Mouse (Mus musculus) stomach, embryonic 14.5 days (tissue): Measurements from ENCODE around the gene Arnt2. TPM values are rescaled to one million over a fixed set of nuclear protein-coding genes. Genes with fewer than 3 reads are reported as not detected.

Experiments
- ATAC-seq: fragments of 200-750 bp; cut with Nextera tagmentation; 2 replicates; pipeline ENCODE4 v1.8.0; 2017; ENCODE audit warnings: low read depth, moderate TSS enrichment; ENCODE audit not compliant: insufficient number of reproducible peaks, insufficient read depth, low FRiP score
- H3K27ac ChIP-seq: fragments of 300-500 bp; sonication (generic); 2 replicates; pipeline ENCODE4 v1.5.1; 2014; ENCODE audit warnings: mild to moderate bottlenecking, low read length, moderate library complexity, mixed read lengths
- H3K27me3 ChIP-seq: fragments of 300-500 bp; sonication (generic); 2 replicates; pipeline ENCODE4 v1.6.1; 2014; ENCODE audit warnings: low read length, control low read depth, mixed read lengths; ENCODE audit not compliant: control insufficient read depth, insufficient read depth
- H3K36me3 ChIP-seq: fragments of 300-500 bp; sonication (generic); 2 replicates; pipeline ENCODE4 v1.6.1; 2014; ENCODE audit warnings: mild to moderate bottlenecking, control low read depth, low read length, moderate library complexity, mixed read lengths; ENCODE audit not compliant: control insufficient read depth, insufficient read depth
- H3K4me1 ChIP-seq: fragments of 300-500 bp; sonication (generic); 2 replicates; pipeline ENCODE4 v1.6.1; 2014; ENCODE audit warnings: low read length, control low read depth, mixed read lengths; ENCODE audit not compliant: control insufficient read depth, insufficient read depth
- H3K4me2 ChIP-seq: fragments of 300-500 bp; sonication (generic); replicated peaks from 2 replicates; pipeline ENCODE4 v1.6.1; 2014; ENCODE audit warnings: low read depth, low read length, control low read depth
- H3K4me3 ChIP-seq: fragments of 300-500 bp; sonication (generic); 2 replicates; pipeline ENCODE4 v1.5.1; 2014; ENCODE audit warnings: low read depth, low read length, control low read depth
- H3K9ac ChIP-seq: fragments of 300-500 bp; sonication (generic); replicated peaks from 2 replicates; pipeline ENCODE4 v1.6.1; 2014; ENCODE audit warnings: low read depth, mild to moderate bottlenecking, control low read depth, low read length, moderate library complexity, mixed read lengths
- H3K9me3 ChIP-seq: fragments of 300-500 bp; sonication (generic); 2 replicates; pipeline ENCODE4 v1.6.1; 2016; ENCODE audit warnings: low read depth, low read length, control low read depth; ENCODE audit not compliant: control insufficient read depth
- WGBS: fragments of 180-500 bp; shearing (Covaris S2); extraction: QIAGEN DNeasy Blood & Tissue Kit; methylation state at CpG from one replicate; pipeline ENCODE4 v1.1.7; 2014; 5-methylcytosine and 5-hydroxymethylcytosine counted together
- polyA plus RNA-seq: library from polyadenylated mRNA; unstranded; fragments of >200 nt; fragmentation: Nextera tagmentation; extraction: Ambion mirVana; gene quantifications from 2 replicates; pipeline ENCODE4 v1.2.1, GENCODE M21; 2014

Gene Arnt2
- polyA plus RNA-seq, 1 experiment from 2014 or later, result 6.8 TPM

GRCm38 (mm10) chr7:84348145-84348911 lies 61.6 kb downstream of the Arnt2 start:
- Histone ChIP-seq H3K9me3 (no peaks in the 10 kb centered on the region), H3K4me3 (no peak overlapping the region), H3K4me1 (no peaks in the 10 kb centered on the region), H3K27me3 (no peaks in the 10 kb centered on the region), H3K36me3 (no peaks in the 10 kb centered on the region; the same call in 1 of the 2 replicates), H3K27ac (no peak overlapping the region), H3K9ac (no peak overlapping the region), H3K4me2 (no peak overlapping the region)
- WGBS, result 96% methylated on average over 9 of the region's 9 CpGs
- no peak for ATAC-seq

DNA sequence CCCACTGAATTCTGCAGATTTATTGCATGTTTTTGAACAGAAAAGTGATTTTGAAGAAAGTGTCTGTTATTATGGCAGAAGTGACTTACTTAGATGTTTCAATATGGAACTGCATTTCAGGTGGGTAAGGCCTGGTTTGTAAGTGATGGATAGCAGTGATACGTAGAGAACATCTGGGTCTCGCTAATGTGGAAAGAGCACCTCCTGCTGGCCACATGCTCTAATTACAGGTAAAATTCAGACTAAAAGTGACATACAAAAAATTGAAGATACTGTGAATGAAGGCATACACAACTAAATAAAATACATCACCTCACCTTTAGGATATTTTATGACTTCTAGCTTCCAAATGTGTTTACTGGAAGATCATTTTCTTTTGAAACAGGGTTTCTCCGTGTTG lies 66.8 kb downstream of the Arnt2 start:
- no peak for ATAC-seq
- H3K27me3 ChIP-seq, result no peaks in the 10 kb centered on the region
- H3K4me3 ChIP-seq, result no peak overlapping the region
- H3K9ac ChIP-seq, result no peak overlapping the region
- H3K36me3 ChIP-seq, result no peaks in the 10 kb centered on the region; the same call in 1 of the 2 replicates
- 94% methylated on average over 3 of the region's 3 CpGs for WGBS
- H3K4me2 ChIP-seq, result no peak overlapping the region
- H3K27ac ChIP-seq, result no peak overlapping the region
- no peaks in the 10 kb centered on the region for H3K9me3 ChIP-seq
- 0 out of 2 replicates have a peak, but pooled peaks cover 4% of the 10 kb centered on the region for H3K4me1 ChIP-seq

DNA sequence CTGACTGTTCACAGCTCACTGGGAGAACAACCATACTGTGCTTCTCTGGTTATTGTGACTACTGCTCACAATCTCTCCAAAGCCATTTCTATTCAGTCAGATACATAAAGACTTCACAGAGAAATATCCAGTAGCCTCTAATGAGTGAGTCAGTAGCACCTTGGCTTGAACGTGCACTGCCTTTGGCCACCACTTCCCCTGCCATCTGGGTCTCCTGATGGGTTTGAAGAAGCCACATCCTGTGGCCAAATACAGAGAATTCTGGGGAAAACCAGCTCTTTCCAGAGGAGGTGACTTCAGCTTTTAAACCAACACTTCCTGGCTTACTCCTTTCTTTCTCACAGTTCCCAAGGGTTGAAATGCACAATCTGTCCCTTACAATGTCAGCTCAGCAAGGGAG lies 69.0 kb downstream of the Arnt2 start:
- no peaks in the 10 kb centered on the region for H3K36me3 ChIP-seq
- WGBS, result 82% methylated on average over 1 of the region's 1 CpGs
- H3K4me3 ChIP-seq, result no peak overlapping the region
- no peak overlapping the region for H3K9ac ChIP-seq
- no peaks in the 10 kb centered on the region for H3K9me3 ChIP-seq
- no peaks in the 10 kb centered on the region for H3K27me3 ChIP-seq
- peaks cover 6% of the 10 kb centered on the region; the same call in 1 of the 2 replicates for H3K4me1 ChIP-seq
- no peak overlapping the region for H3K4me2 ChIP-seq
- ATAC-seq, result no peak
- no peak overlapping the region for H3K27ac ChIP-seq

GRCm38 (mm10) chr7:84339186-84339585 lies 70.8 kb downstream of the Arnt2 start:
- H3K27me3 ChIP-seq, result no peaks in the 10 kb centered on the region
- 29% methylated on average over 1 of the region's 1 CpGs for WGBS

DNA sequence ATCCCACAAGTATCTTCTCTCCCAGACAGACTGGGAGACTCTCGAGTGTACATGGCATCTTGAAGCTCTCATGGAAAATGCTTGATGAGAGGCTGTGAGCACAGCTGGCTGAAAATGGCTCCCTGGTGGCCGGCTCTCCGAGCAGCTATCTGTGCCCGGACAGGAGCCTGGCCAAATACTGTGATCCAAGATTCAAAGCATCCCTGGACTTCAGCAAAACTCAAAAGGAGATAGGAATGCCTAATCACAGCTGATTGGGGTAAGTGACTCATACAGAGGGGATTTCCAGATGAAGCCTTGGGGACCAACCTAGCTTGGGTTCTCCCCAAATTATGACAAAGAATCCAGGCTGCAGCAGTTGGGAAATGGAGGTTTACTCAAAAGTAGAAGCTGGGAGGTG lies 72.2 kb downstream of the Arnt2 start:
- no peak overlapping the region for H3K4me2 ChIP-seq
- no peaks in the 10 kb centered on the region for H3K9me3 ChIP-seq
- peaks cover 11% of the 10 kb centered on the region; the same call in 1 of the 2 replicates for H3K4me1 ChIP-seq
- 77% methylated on average over 4 of the region's 4 CpGs for WGBS
- no peak overlapping the region for H3K9ac ChIP-seq
- no peak overlapping the region for H3K27ac ChIP-seq
- no peak overlapping the region for H3K4me3 ChIP-seq
- no peaks in the 10 kb centered on the region for H3K27me3 ChIP-seq
- H3K36me3 ChIP-seq, result no peaks in the 10 kb centered on the region
- ATAC-seq, result no peak

More at GRCm38 (mm10) chr7:84339186-84339585, 70.8 kb downstream of the Arnt2 start:
- H3K4me3 ChIP-seq, result no peak overlapping the region
- no peaks in the 10 kb centered on the region for H3K36me3 ChIP-seq
- no peak overlapping the region for H3K9ac ChIP-seq
- ATAC-seq, result 0 out of 2 replicates have a peak, but pooled peaks have one; percentile 33
- peaks cover 11% of the 10 kb centered on the region; the same call in 1 of the 2 replicates for H3K4me1 ChIP-seq
- no peaks in the 10 kb centered on the region for H3K9me3 ChIP-seq
- no peak overlapping the region for H3K4me2 ChIP-seq
- H3K27ac ChIP-seq, result 0 out of 2 replicates have a peak overlapping the region, but pooled peaks have one; percentile 12

- Histone ChIP-seq H3K4me1 (peaks cover 11% of the 10 kb centered on the region; the same call in 1 of the 2 replicates), H3K9ac (no peak overlapping the region), H3K27me3 (no peaks in the 10 kb centered on the region), H3K36me3 (no peaks in the 10 kb centered on the region), H3K9me3 (no peaks in the 10 kb centered on the region), H3K27ac (no peak overlapping the region), H3K4me2 (no peak overlapping the region), H3K4me3 (no peak overlapping the region)
- WGBS, result 88% methylated on average over 4 of the region's 4 CpGs
- ATAC-seq, result no peak
These were observed 73.1 kb downstream of the Arnt2 start for GRCm38 (mm10) chr7:84336907-84337306.

DNA sequence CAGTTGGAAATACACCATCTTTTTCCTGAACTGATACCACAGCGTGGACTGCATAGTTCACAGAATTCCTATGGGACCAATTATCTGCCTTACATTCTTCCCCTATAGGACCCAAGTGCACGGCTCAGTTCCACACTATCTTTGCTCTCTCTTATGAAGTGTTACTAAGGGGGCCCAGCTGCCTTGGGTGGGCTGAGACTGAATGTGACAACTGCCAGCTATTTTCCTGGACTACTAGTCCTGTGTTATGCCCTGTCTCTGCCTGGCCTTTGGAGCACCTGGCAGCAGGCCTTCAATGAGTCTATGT lies 73.4 kb downstream of the Arnt2 start:
- no peaks in the 10 kb centered on the region for H3K36me3 ChIP-seq
- H3K27ac ChIP-seq, result no peak overlapping the region
- peak; percentile 18; the same call in 1 of the 2 replicates for ATAC-seq
- no peak overlapping the region for H3K4me3 ChIP-seq
- H3K9me3 ChIP-seq, result no peaks in the 10 kb centered on the region
- H3K27me3 ChIP-seq, result no peaks in the 10 kb centered on the region
- H3K4me2 ChIP-seq, result no peak overlapping the region
- no peak overlapping the region for H3K9ac ChIP-seq
- WGBS, result 51% methylated on average over 2 of the region's 2 CpGs
- peaks cover 11% of the 10 kb centered on the region; the same call in 1 of the 2 replicates for H3K4me1 ChIP-seq

GRCm38 (mm10) chr7:84335766-84336579 lies 74.0 kb downstream of the Arnt2 start:
- Histone ChIP-seq H3K27ac (peak overlapping the region; percentile 27; the same call in 1 of the 2 replicates), H3K36me3 (no peaks in the 10 kb centered on the region), H3K9me3 (no peaks in the 10 kb centered on the region), H3K4me3 (no peak overlapping the region), H3K9ac (no peak overlapping the region), H3K4me1 (peaks cover 11% of the 10 kb centered on the region; the same call in 1 of the 2 replicates), H3K27me3 (no peaks in the 10 kb centered on the region), H3K4me2 (no peak overlapping the region)
- 49% methylated on average over 6 of the region's 6 CpGs for WGBS
- ATAC-seq, result no peak
